In the genomic region with DNA sequence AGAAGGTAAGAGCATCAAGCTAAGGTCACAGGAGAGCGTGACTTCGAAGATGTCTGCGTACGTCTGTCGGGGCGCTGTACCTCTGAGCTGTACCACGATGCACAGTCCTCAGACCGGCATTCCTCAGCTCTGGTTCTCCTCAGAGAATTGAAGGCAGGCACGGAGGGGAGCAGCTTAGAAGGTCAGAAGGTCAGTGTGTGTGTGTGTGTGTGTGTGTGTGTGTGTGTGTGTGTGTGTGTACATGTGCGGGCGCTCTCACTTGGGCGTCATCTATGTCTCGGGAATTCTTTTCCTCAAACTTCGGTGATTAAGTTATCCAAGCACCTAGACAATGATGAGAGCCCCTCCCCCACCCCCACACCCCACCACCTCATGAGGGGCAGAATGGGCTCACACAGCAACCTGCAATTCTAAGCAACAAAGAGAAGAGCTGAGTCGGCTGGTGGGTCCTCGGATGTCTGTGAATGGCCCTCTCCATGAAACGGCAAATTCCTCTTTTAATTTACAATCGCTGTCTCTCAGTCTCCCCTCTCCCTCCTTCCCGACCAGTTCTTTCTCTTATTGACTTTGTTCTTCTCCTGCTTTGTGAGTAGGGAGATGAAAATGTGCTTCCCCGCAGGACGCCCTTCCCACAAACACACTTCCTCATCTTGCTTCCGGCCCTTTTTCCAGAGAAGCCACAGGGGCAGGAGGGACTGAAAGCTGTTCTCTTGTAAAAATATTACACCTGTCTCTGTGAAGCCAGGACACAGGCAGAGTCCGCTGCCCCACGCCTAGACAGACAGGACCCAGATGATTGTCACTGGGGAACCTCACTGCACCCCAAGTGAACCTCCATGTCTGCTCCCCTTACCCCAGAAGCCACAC, we compare ENCODE assay signal across 14 mouse cellular contexts. TPM values are rescaled to one million over a fixed set of nuclear protein-coding genes. Genes with fewer than 3 reads are reported as not detected.
DNase-seq lines count a peak whose midpoint lies in the region; ATAC-seq and TF ChIP-seq lines count a peak whose summit lies in the region.
"Had no signal": no experiment of that assay in that cellular context is flagged by ENCODE, and none has a peak within 500 bp of the region (broad histone marks: within the 10 kb centered on the region; RNA-seq: fewer than 3 reads in every experiment).

No protein-coding gene starts in this region.

- peaks cover 74% of the 10 kb centered on the region for H3K4me1 ChIP-seq in forebrain, embryonic 10.5 days
- H3K4me1 ChIP-seq in forebrain, embryonic 16.5 days (replicated peaks; ENCODE audit: control insufficient read depth, insufficient read depth, low read length) = no peaks in the 10 kb centered on the region
- H3K4me1 ChIP-seq in lung, embryonic 15.5 days = peaks cover 65% of the 10 kb centered on the region
- H3K4me1 ChIP-seq in lung, adult 2 months (ENCODE audit: control insufficient read depth, insufficient read depth, low read length) = peaks cover 18% of the 10 kb centered on the region
- peaks cover 17% of the 10 kb centered on the region for H3K4me1 ChIP-seq in megakaryocyte, embryonic 14.5 days

- DNase-seq in forebrain, embryonic 10.5 days (ENCODE audit: extremely low spot score, low spot score) = no peak
- DNase-seq in lung, adult 2 months = no peak
- DNase-seq in layer of hippocampus, adult 9-10 months (ENCODE audit: low spot score) = no peak
- DNase-seq: adrenal gland, postnatal 36 days; cerebellum, adult 9-10 months; heart, postnatal 14 days; left cerebral cortex, postnatal 4 days; thymus, postnatal 14 days had no signal

- H3K27ac ChIP-seq in forebrain, embryonic 10.5 days = peak overlapping the region; percentile 49; the same call in 1 of the 2 replicates
- H3K27ac ChIP-seq in forebrain, embryonic 16.5 days (ENCODE audit: low read length) = no peak overlapping the region
- peak overlapping the region; percentile 94 for H3K27ac ChIP-seq in lung, embryonic 15.5 days

- TF ChIP-seq CTCF in lung, adult 2 months (IDR thresholded peaks at IDR 0.05; ENCODE audit: insufficient read depth, low read length) = no peak

- H3K36me3 ChIP-seq in forebrain, embryonic 10.5 days (replicated peaks) = no peaks in the 10 kb centered on the region
- no peaks in the 10 kb centered on the region for H3K36me3 ChIP-seq in forebrain, embryonic 16.5 days (ENCODE audit: control insufficient read depth, insufficient read depth)
- no peaks in the 10 kb centered on the region for H3K36me3 ChIP-seq in lung, embryonic 15.5 days
- H3K36me3 ChIP-seq in megakaryocyte, embryonic 14.5 days (replicated peaks; ENCODE audit: low read length) = no peaks in the 10 kb centered on the region

- H3K4me3 ChIP-seq in forebrain, embryonic 10.5 days = no peak overlapping the region
- H3K4me3 ChIP-seq in forebrain, embryonic 16.5 days (replicated peaks; ENCODE audit: low read length) = no peak overlapping the region
- H3K4me3 ChIP-seq in lung, embryonic 15.5 days = no peak overlapping the region
- H3K4me3 ChIP-seq in lung, adult 2 months (replicated peaks; ENCODE audit: extremely low read depth, low read depth, low read length) = no peak overlapping the region
- peak overlapping the region; percentile 42 for H3K4me3 ChIP-seq in megakaryocyte, embryonic 14.5 days (replicated peaks)
- H3K4me3 ChIP-seq: erythroblast, embryonic 14.5 days had no signal

- peaks cover 25% of the 10 kb centered on the region for H3K27me3 ChIP-seq in forebrain, embryonic 10.5 days (ENCODE audit: poor library complexity, severe bottlenecking)
- H3K27me3 ChIP-seq in forebrain, embryonic 16.5 days (replicated peaks; ENCODE audit: control insufficient read depth, insufficient read depth, low read length) = no peaks in the 10 kb centered on the region
- H3K27me3 ChIP-seq in lung, embryonic 15.5 days = no peaks in the 10 kb centered on the region
- peaks cover 65% of the 10 kb centered on the region for H3K27me3 ChIP-seq in megakaryocyte, embryonic 14.5 days (replicated peaks)

- H3K9ac ChIP-seq in forebrain, embryonic 16.5 days (replicated peaks; ENCODE audit: low read depth, low read length) = no peak overlapping the region
- no peak overlapping the region for H3K9ac ChIP-seq in lung, embryonic 15.5 days

- H3K4me2 ChIP-seq in forebrain, embryonic 16.5 days (ENCODE audit: low read length) = no peak overlapping the region
- H3K4me2 ChIP-seq in lung, embryonic 15.5 days = no peak overlapping the region

- no peak for ATAC-seq in forebrain, embryonic 16.5 days
- no peak for ATAC-seq in lung, embryonic 15.5 days (ENCODE audit: borderline replicate concordance, extremely low read depth, low FRiP score, low TSS enrichment)
- peak; percentile 79 for ATAC-seq in common myeloid progenitor, adult 5-6 weeks (replicated peaks; ENCODE audit: low read depth, poor library complexity, severe bottlenecking)
- no peak for ATAC-seq in erythroid progenitor cell, adult 5-6 weeks (replicated peaks; ENCODE audit: low FRiP score, poor library complexity, severe bottlenecking)

- no peak for TF ChIP-seq POLR2A in lung, adult 2 months (IDR thresholded peaks at IDR 0.05; ENCODE audit: borderline replicate concordance, extremely low read depth, low read depth, low read length)

- no peaks in the 10 kb centered on the region for H3K9me3 ChIP-seq in forebrain, embryonic 10.5 days
- H3K9me3 ChIP-seq in forebrain, embryonic 16.5 days (ENCODE audit: control insufficient read depth, low read length) = no peaks in the 10 kb centered on the region
- no peaks in the 10 kb centered on the region for H3K9me3 ChIP-seq in lung, embryonic 15.5 days
- no peaks in the 10 kb centered on the region for H3K9me3 ChIP-seq in megakaryocyte, embryonic 14.5 days

- 46% methylated on average over 24 of the region's 24 CpGs for WGBS in forebrain, embryonic 10.5 days
- WGBS in forebrain, embryonic 16.5 days = 43% methylated on average over 24 of the region's 24 CpGs
- 52% methylated on average over 24 of the region's 24 CpGs for WGBS in lung, embryonic 15.5 days
- 52% methylated on average over 24 of the region's 24 CpGs for WGBS in lung, adult 2 months

RNA-seq across cellular contexts. Expression of a gene that starts 29.9 kb away (rescaled TPM):
- 16.5 and 18.7 TPM in 2 replicates for polyA plus RNA-seq in forebrain, embryonic 10.5 days (2016; fragmentation: Nextera tagmentation; extraction: Ambion mirVana)
- 16.3 and 16.6 TPM in 2 replicates for polyA plus RNA-seq in forebrain, embryonic 16.5 days (2015; fragmentation: Nextera tagmentation; extraction: Ambion mirVana)
- polyA plus RNA-seq in lung, embryonic 15.5 days (2015; fragmentation: Nextera tagmentation; extraction: Ambion mirVana) = 41.7 and 42.7 TPM in 2 replicates
- polyA plus RNA-seq in lung, adult 2 months (2012; rRNA removed) = 53.7 and 85.0 TPM in 2 replicates
- 0.05 and 0.59 TPM in 2 replicates for total RNA-seq in common myeloid progenitor, adult 5-6 weeks (2017)
- 0.06 TPM in 1 of 2 replicates, not detected in the other for polyA plus RNA-seq in megakaryocyte, embryonic 14.5 days (2012; ENCODE audit: insufficient read depth, low replicate concordance)
- total RNA-seq in erythroid progenitor cell, adult 5-6 weeks (2015; ENCODE audit: low replicate concordance) = 1.1 and 2.9 TPM in 2 replicates
- total RNA-seq in erythroid progenitor cell, adult 5-6 weeks (2017; ENCODE audit: low replicate concordance) = 1.7 TPM in 1 of 2 replicates, not detected in the other
- polyA plus RNA-seq: erythroblast, embryonic 14.5 days had no signal

Comparison
In these comparisons a context has a peak if more than half of its experiments do, and no peak if none do; other contexts are left out.
1. RNA of a gene that starts 29.9 kb away (polyA plus RNA-seq): 53.7 to 85.0 TPM in lung, adult 2 months, 41.7 to 42.7 TPM in lung, embryonic 15.5 days, 16.3 to 16.6 TPM in forebrain, embryonic 16.5 days and 16.5 to 18.7 TPM in forebrain, embryonic 10.5 days; 0.06 TPM in megakaryocyte, embryonic 14.5 days; every median in the first group is over 10 times any median in the second.